Mouse (Mus musculus) spleen, postnatal 4 days (tissue): ENCODE measurements around the gene Ppp1r9a.
A peak's percentile ranks its signal among the peaks of the same experiment; 100 is the strongest.

Experiments used
- DNase-seq, 2 experiments: peaks; one replicate each; pipeline ENCODE4 v3.0.0; 2022; ENCODE audit warnings: low spot score in 2 of 2

The Ppp1r9a gene

GRCm38 (mm10) chr6:5103769-5104168 lies 201.1 kb downstream of the Ppp1r9a start:
- DNase-seq: peak in 1 of 2 experiments; percentile 57

DNA sequence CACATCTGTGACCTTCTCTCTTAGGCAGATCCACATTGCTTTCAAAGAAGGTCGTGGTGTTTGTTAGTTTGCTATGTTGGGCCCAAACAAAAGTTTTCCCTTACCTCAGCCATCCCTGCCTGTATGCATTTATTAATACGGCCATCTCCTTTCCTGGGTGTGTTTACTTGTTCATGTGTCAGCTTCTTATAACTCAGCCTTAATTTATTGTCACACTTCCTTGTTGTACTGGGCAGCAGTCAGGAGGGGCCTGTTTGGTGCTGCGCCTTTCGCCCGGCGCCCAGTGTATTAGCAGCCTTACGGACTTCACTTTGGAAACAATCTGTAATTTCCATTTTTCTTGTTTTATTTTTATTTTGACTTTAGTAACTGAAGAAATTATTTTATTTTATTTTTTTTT lies 201.5 kb downstream of the Ppp1r9a start:
- no peak for DNase-seq

GRCm38 (mm10) chr6:5108494-5108893 lies 205.8 kb downstream of the Ppp1r9a start:
- peak in 1 of 2 experiments; percentile 19 for DNase-seq

- peak; percentile 80 to 92 for DNase-seq
Observed at GRCm38 (mm10) chr6:5109925-5110714, 207.4 kb downstream of the Ppp1r9a start.

DNA sequence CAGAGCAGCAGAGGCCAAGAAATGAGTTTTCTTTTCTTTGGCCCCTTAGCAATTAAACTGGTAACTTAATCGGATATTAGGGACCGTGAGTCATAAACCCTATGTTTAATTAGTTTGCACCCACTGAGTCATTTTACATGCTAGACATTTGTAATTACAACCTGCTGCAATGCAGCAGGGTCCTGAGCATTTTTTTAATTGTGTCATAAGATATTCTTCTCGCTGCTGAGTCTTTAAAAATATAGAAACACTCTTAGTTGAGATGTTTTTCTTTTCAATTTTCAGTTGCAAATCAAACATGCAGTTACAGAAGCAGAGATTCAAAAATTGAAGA lies 208.0 kb downstream of the Ppp1r9a start:
- no peak for DNase-seq

DNA sequence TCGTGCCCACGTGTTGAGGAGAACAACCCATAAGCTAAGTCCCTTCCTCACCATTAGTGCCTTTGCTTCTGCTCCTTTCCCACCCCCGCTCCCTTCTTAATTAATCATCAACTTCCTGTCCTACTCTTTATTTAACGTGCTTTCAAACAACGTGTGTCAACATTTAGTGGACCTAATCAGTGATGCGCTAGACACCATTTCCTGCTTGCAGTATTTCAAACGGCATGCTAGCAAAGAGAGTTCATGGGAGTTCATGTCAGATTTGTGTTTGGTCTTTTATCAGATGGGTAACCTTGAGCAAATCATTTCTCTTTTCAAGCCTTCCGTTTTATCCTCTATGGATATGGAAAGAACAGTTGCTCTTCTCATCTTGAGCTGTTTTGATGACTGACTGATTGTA lies 210.4 kb downstream of the Ppp1r9a start:
- no peak for DNase-seq

DNA sequence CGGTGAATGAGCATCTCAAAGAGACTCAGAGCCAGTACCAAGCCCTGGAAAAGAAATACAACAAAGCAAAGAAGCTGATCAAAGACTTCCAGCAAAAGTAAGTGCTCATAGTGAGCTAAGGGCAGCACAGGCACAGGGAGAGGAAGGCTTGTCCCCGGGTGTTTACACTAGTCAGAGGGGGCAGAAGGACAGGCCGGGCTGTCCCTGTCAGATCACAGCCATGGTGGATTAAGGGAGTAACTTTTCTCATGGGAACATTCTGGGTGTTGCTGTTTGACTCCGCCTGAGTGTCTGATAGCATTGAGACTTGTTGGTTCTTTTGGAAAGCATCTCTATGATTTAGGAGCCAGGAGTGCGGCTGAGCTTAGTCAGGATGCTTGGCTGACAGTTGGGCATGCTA lies 211.0 kb downstream of the Ppp1r9a start:
- DNase-seq: peak in 1 of 2 experiments; percentile 43

GRCm38 (mm10) chr6:5114857-5115256 lies 212.1 kb downstream of the Ppp1r9a start:
- DNase-seq: no peak

- DNase-seq: peak in 1 of 2 experiments; percentile 48
Observed at GRCm38 (mm10) chr6:5119181-5119910, 216.6 kb downstream of the Ppp1r9a start.

- no peak for DNase-seq
Observed at GRCm38 (mm10) chr6:5120229-5120628, 217.5 kb downstream of the Ppp1r9a start.

DNA sequence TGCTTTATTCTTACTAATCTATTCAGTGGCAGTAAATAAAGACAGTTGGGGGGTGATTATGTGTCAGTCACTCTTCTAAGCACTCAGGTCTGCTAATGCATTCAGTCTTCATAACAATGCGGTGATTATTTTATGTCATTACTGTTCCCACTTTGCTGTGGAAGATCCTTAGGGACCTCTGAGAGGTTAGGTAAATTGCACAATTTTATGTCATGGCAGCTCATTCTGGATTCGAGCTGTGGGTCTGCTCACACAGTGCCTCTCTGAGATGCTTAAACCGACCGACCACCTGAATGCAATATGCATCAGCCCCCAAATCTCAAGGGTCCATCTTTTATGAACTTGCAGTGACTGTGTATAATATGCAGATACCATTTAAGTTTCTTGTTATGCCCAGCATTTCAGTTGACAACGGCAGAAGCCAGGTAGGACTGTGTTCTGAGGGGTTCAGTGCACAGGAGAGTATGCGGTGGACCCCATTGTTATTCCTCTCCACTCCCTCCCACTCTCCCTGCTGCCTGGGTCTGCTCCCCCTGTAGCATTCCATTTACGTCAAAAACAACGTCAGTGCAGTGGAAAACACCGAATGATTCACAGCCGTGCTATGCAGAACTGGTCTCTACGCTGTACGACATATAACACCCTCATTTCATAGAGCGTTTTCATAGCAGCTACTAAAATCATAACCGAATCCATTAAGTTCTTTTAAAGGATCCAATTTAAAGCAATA lies 226.8 kb downstream of the Ppp1r9a start:
- DNase-seq: peak in 1 of 2 experiments; percentile 38

DNA sequence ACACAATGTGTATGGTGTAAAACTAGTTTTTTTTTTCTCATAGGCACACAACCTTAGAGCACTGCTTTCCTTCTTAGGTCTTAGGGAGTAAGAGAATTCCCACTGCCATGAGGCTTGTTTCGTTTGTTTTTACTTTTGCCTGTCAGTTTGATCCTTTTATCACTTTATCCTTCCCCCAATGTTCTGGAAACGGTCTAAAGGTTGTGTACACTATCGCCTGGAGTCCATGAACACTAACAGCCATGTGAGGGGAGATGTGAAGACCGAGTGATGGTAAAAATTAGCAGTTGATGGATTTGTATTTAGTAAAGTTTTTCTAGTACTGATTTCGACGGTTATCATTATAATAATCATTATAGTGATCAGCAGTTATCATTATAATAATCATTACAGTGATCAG lies 232.3 kb downstream of the Ppp1r9a start:
- no peak for DNase-seq

DNA sequence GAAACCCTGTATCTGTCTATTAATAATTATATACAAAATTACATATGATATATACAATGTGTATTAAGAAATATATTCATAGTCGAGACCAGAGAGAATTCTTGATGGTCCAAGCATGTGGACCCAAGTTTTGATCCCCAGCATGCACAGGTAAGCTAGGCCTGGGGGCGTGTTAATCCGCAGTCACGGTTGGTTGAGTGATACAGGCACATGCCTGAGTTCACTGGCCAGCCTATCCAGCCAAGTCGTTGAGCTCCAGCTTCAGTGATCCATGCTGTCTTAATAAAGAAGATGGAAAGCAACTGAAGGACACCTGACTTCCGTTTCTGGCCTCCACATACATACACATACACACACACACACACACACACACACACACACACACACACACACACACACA lies 233.3 kb downstream of the Ppp1r9a start:
- DNase-seq: no peak

- DNase-seq: no peak
Observed at GRCm38 (mm10) chr6:5138875-5139631, 236.3 kb downstream of the Ppp1r9a start.

DNA sequence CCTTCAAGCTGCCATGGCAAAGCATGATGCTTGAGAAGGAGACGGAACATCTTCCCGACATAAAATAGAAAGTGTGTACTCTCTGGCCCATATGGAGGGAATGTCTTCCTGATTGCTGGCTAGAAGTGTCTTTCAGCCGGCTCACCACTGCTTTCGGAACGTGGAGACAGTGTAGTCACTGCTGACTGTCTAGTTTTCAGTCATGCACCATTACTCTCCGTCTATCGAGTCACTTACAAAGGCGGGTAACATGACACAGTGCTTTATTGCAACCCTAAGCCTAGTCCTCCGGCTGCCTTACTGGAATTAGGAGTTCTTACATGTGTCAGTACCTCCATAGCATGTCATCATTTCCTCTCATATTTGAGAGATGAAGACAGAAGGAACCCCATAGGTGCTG lies 236.9 kb downstream of the Ppp1r9a start:
- DNase-seq: no peak

- DNase-seq: no peak
Observed at GRCm38 (mm10) chr6:5147488-5148142, 244.9 kb downstream of the Ppp1r9a start.

GRCm38 (mm10) chr6:5149941-5150340 lies 247.2 kb downstream of the Ppp1r9a start:
- DNase-seq: no peak

GRCm38 (mm10) chr6:5151171-5151570 lies 248.5 kb downstream of the Ppp1r9a start:
- DNase-seq: no peak

- DNase-seq: no peak
Observed at GRCm38 (mm10) chr6:5152185-5152584, 249.5 kb downstream of the Ppp1r9a start.

DNA sequence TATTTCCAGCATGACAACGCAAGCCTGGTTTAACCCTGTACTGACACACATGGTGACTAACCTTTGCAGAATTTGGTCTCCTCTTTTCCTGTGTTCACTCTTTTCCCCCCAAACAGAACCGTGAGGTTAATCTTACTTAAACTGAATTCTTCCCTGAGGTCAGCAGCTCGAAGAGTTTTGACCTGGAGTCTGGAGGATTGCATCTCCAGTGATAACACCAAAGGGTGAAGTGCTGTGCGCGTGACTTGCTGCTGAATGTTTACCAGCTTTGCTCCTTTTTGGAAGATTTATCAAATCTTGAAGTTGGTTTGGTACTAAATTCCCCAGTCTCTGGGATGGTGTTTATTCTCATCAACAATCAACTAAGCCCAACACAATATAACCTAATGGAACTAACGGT lies 252.1 kb downstream of the Ppp1r9a start:
- DNase-seq: no peak

DNA sequence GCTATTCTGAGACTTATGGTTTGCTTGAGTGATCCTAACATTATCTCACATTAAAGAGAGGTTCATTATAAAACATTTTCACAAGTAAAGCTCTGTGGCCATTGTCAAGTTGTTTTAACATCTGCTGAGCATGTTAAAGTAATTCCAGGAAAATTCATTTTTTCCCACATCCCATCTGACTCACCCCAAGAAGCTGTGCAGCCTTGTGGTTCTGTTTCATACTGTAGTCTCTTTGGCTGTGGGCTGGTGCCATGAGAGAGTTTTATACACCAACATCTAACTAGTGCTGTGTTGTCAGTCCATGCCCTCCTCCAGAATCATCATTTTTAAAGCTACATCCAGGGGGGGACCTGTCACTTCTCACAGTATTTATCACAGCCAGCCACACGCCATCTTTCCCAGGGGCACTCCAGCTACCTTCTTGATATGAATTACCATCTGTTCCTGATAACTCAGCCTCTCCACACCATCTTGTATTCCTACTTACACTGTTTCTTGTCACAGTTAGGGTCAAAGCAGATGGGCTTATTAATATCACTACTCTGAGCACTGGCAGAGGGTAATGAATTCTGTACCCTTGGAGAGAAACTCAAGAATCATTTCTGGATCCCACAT lies 252.7 kb downstream of the Ppp1r9a start:
- DNase-seq: peak; percentile 47 to 68
